Mouse (Mus musculus) liver, embryonic 12.5 days (tissue): Measurements from ENCODE around the gene C1qa. TPM values are rescaled to one million over a fixed set of nuclear protein-coding genes. Genes with fewer than 3 reads are reported as not detected.

Experiments used
- ATAC-seq: fragments of 200-750 bp; cut with Nextera tagmentation; 2 replicates; pipeline ENCODE4 v1.8.0; 2017; ENCODE audit warnings: moderate number of reproducible peaks, mild to moderate bottlenecking, moderate library complexity
- H3K27ac ChIP-seq: fragments of 300-500 bp; sonication (generic); 2 replicates; pipeline ENCODE4 v1.5.1; 2016; ENCODE audit warnings: mild to moderate bottlenecking
- H3K27me3 ChIP-seq: fragments of 300-500 bp; sonication (generic); replicated peaks from 2 replicates; pipeline ENCODE4 v1.6.1; 2016; ENCODE audit warnings: mild to moderate bottlenecking, moderate library complexity
- H3K36me3 ChIP-seq: fragments of 300-500 bp; sonication (generic); 2 replicates; pipeline ENCODE4 v1.6.1; 2016; ENCODE audit warnings: mild to moderate bottlenecking, moderate library complexity
- H3K4me1 ChIP-seq: fragments of 300-500 bp; sonication (generic); 2 replicates; pipeline ENCODE4 v1.6.1; 2016
- H3K4me2 ChIP-seq: fragments of 300-500 bp; sonication (generic); 2 replicates; pipeline ENCODE4 v1.6.1; 2016; ENCODE audit warnings: mild to moderate bottlenecking, moderate library complexity
- H3K4me3 ChIP-seq: fragments of 300-500 bp; sonication (generic); 2 replicates; pipeline ENCODE4 v1.5.1; 2016; ENCODE audit warnings: mild to moderate bottlenecking, moderate library complexity
- H3K9ac ChIP-seq: fragments of 300-500 bp; sonication (generic); 2 replicates; pipeline ENCODE4 v1.6.1; 2016; ENCODE audit warnings: mild to moderate bottlenecking, moderate library complexity
- H3K9me3 ChIP-seq: fragments of 300-500 bp; sonication (generic); replicated peaks from 2 replicates; pipeline ENCODE4 v1.6.1; 2016; ENCODE audit warnings: mild to moderate bottlenecking, moderate library complexity
- WGBS: fragments of 180-500 bp; shearing (Covaris S2); methylation state at CpG from one replicate; pipeline ENCODE4 v1.1.7; 2016; ENCODE audit not compliant: insufficient replicate concordance; 5-methylcytosine and 5-hydroxymethylcytosine counted together
- polyA plus RNA-seq: library from polyadenylated mRNA; unstranded; fragments of >200 nt; fragmentation: Nextera tagmentation; extraction: Ambion mirVana; gene quantifications from 2 replicates; pipeline ENCODE4 v1.2.1, GENCODE M21; 2016

The C1qa gene
- polyA plus RNA-seq, 1 experiment from 2014 or later = 26.2 TPM

DNA sequence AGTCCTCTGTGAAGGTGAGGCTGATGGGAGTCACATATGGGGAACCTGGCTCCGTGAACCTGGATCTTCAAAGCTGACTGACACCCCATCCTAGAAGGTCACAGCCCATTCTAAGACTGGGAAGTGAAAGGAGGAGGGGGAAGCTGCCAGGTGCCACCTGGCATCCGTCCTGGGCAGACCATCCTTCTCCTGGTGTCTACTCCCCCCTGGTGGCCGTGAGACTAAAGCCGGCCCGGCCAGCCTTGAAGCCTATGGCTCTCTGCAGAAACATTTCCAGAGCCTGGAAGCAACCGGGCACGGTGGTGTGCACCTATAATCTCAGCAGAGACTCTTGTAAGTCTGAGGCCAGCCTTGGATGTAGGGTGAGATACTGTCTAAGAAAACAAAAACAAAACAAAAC, 21.6 kb downstream of the C1qa start:
- WGBS = 25% methylated on average over 7 of the region's 7 CpGs
- Histone ChIP-seq H3K9ac (no peak overlapping the region), H3K27me3 (peaks cover 4% of the 10 kb centered on the region; the same call in 1 of the 2 replicates), H3K4me2 (no peak overlapping the region), H3K9me3 (no peaks in the 10 kb centered on the region), H3K27ac (no peak overlapping the region), H3K4me3 (no peak overlapping the region), H3K4me1 (no peaks in the 10 kb centered on the region), H3K36me3 (no peaks in the 10 kb centered on the region)
- no peak for ATAC-seq

GRCm38 (mm10) chr4:136875012-136875411, 23.6 kb downstream of the C1qa start:
- Histone ChIP-seq H3K4me1 (no peaks in the 10 kb centered on the region), H3K36me3 (no peaks in the 10 kb centered on the region), H3K9me3 (no peaks in the 10 kb centered on the region), H3K4me3 (no peak overlapping the region), H3K4me2 (no peak overlapping the region), H3K9ac (no peak overlapping the region), H3K27me3 (peaks cover 1% of the 10 kb centered on the region; the same call in 1 of the 2 replicates), H3K27ac (no peak overlapping the region)
- WGBS = 74% methylated on average over 14 of the region's 14 CpGs
- no peak for ATAC-seq

- H3K9ac ChIP-seq = no peak overlapping the region
- WGBS = 71% methylated on average over 6 of the region's 6 CpGs
- no peak overlapping the region for H3K4me2 ChIP-seq
- 0 out of 2 replicates have a peak, but pooled peaks cover 3% of the 10 kb centered on the region for H3K4me1 ChIP-seq
- H3K9me3 ChIP-seq = no peaks in the 10 kb centered on the region
- no peak overlapping the region for H3K4me3 ChIP-seq
- no peak for ATAC-seq
- peaks cover 37% of the 10 kb centered on the region for H3K27me3 ChIP-seq
- no peak overlapping the region for H3K27ac ChIP-seq
- no peaks in the 10 kb centered on the region for H3K36me3 ChIP-seq
Observed at GRCm38 (mm10) chr4:136868371-136868770, 30.2 kb downstream of the C1qa start.

DNA sequence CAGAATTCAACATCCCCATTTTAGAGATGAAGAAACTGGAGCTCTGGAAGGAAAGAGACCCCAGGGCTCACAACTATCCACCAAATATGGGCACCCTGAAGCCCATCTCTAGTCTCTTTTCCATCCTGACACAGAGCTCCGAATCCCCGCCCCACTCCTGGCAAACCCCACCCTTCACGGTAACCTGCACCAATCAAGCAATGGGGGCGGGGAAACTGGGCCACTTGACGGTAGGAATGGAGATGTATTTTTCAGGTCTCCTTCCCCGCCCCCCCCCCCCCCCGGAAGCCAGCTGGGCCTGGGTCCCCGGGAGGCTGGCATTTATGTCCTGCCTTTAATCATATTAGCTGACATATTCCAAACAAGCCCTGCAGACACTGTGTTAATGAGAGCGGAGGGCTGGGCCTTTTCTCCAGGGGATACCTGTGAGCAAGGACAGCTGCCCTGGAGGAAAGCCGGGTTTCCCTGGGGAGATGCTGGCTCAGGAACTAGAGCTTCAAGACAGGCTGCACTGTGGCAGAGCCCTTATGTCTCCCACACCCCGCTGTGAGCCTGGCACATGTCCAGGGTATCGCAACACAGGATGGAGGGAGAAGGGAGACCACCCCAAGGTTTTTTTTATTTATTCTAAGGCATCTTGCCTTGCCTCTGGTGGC, 30.8 kb downstream of the C1qa start:
- H3K9ac ChIP-seq = no peak overlapping the region
- H3K27ac ChIP-seq = no peak overlapping the region
- ATAC-seq = no peak
- 17% methylated on average over 12 of the region's 12 CpGs for WGBS
- 0 out of 2 replicates have a peak, but pooled peaks cover 3% of the 10 kb centered on the region for H3K4me1 ChIP-seq
- no peaks in the 10 kb centered on the region for H3K36me3 ChIP-seq
- H3K4me3 ChIP-seq = no peak overlapping the region
- H3K9me3 ChIP-seq = no peaks in the 10 kb centered on the region
- peaks cover 43% of the 10 kb centered on the region for H3K27me3 ChIP-seq
- H3K4me2 ChIP-seq = no peak overlapping the region

GRCm38 (mm10) chr4:136865531-136865930, 33.1 kb downstream of the C1qa start:
- Histone ChIP-seq H3K4me1 (0 out of 2 replicates have a peak, but pooled peaks cover 10% of the 10 kb centered on the region), H3K4me3 (no peak overlapping the region), H3K36me3 (no peaks in the 10 kb centered on the region), H3K4me2 (no peak overlapping the region), H3K27ac (no peak overlapping the region), H3K9me3 (no peaks in the 10 kb centered on the region), H3K27me3 (peaks cover 62% of the 10 kb centered on the region), H3K9ac (no peak overlapping the region)
- 54% methylated on average over 5 of the region's 5 CpGs for WGBS
- no peak for ATAC-seq

DNA sequence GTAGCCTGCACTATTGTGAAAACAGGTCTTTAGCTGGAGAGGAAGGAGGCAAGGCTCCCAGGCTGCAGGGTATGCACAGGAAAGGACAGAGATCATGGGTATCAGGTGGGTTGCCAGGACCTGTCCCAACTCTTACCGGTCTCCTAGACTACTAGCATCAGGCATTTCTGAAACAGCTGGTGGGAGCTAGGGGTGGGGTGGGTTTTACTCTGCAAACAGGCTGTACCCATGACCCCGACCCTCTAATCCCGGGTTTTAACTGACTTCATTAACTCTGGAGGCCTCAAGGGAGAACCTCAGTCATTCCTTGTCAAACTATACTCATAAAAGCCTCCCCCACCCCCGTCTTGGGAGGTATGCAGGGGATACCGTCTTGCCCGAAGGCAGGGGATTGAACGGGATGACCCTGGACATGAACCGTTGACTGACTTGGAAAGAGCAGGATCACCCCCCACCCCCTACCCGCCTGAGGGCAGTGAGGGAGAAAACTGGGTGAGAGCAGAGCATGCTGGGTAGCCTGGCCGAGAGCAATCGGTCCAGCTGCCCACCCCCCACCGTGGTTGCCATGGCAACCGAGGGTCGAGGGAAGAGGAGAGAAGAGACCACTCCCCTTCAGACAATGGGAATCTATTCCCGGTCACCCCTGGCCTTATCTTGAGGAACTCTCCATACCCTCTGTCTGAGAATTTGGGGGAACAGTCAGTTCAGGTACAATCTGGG, 33.7 kb downstream of the C1qa start:
- H3K36me3 ChIP-seq = no peaks in the 10 kb centered on the region
- no peak overlapping the region for H3K4me3 ChIP-seq
- H3K9ac ChIP-seq = no peak overlapping the region
- peaks cover 62% of the 10 kb centered on the region for H3K27me3 ChIP-seq
- no peak overlapping the region for H3K27ac ChIP-seq
- 24% methylated on average over 15 of the region's 15 CpGs for WGBS
- 0 out of 2 replicates have a peak, but pooled peaks cover 10% of the 10 kb centered on the region for H3K4me1 ChIP-seq
- no peak overlapping the region for H3K4me2 ChIP-seq
- no peaks in the 10 kb centered on the region for H3K9me3 ChIP-seq
- ATAC-seq = no peak

DNA sequence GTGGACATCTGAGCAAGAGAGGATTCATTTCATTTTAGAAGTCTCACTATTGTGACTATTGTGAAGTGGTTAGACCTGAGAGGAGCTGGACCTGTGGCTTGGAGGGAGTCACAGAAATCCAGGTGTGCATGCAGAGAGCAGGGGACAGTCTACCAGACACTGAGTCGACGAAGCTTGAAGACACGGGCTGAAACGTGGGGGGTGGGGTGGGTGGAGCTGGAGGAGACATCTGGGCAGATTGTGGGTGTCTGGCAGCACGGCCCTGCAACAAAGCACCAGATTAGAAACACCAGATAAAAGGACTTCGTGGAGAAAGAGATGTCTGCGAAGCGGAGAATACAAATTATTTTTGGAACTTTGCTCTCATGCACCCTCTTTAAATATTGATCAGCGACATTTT, 35.1 kb downstream of the C1qa start:
- Histone ChIP-seq H3K4me2 (no peak overlapping the region), H3K27ac (no peak overlapping the region), H3K36me3 (no peaks in the 10 kb centered on the region), H3K4me3 (no peak overlapping the region), H3K27me3 (peaks cover 62% of the 10 kb centered on the region), H3K9me3 (no peaks in the 10 kb centered on the region), H3K4me1 (0 out of 2 replicates have a peak, but pooled peaks cover 10% of the 10 kb centered on the region), H3K9ac (no peak overlapping the region)
- ATAC-seq = no peak
- WGBS = 24% methylated on average over 9 of the region's 9 CpGs

DNA sequence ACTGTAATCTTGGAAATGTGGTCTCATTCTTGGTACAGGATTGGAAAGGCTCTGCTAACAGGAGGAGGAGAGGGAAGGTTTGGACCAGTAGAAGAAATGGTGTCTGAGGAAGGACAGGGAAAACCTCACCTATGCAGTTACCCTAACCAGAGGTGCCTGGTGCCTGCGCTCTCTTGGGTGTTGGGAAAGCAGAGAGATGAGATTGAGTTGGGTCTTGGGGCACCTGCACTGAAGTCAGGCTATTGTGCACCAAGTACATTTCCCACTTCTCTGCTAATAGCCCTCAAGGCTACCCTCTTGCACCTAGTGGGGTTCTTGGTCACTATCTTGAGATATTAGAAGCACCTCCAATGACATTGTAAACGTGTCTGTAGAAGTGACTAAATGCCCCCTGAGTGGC, 36.2 kb downstream of the C1qa start:
- Histone ChIP-seq H3K9me3 (no peaks in the 10 kb centered on the region), H3K27ac (no peak overlapping the region), H3K9ac (no peak overlapping the region), H3K36me3 (no peaks in the 10 kb centered on the region), H3K4me1 (0 out of 2 replicates have a peak, but pooled peaks cover 7% of the 10 kb centered on the region), H3K27me3 (peaks cover 57% of the 10 kb centered on the region), H3K4me3 (no peak overlapping the region), H3K4me2 (no peak overlapping the region)
- no peak for ATAC-seq
- 55% methylated on average over 2 of the region's 2 CpGs for WGBS

GRCm38 (mm10) chr4:136861806-136862205, 36.8 kb downstream of the C1qa start:
- ATAC-seq = no peak
- H3K27me3 ChIP-seq = peaks cover 54% of the 10 kb centered on the region
- H3K27ac ChIP-seq = no peak overlapping the region
- H3K36me3 ChIP-seq = no peaks in the 10 kb centered on the region
- H3K4me1 ChIP-seq = 0 out of 2 replicates have a peak, but pooled peaks cover 7% of the 10 kb centered on the region
- no peak overlapping the region for H3K9ac ChIP-seq
- WGBS = 24% methylated on average over 17 of the region's 17 CpGs
- H3K4me3 ChIP-seq = no peak overlapping the region
- peak overlapping the region; percentile 9; the same call in 1 of the 2 replicates for H3K4me2 ChIP-seq
- no peaks in the 10 kb centered on the region for H3K9me3 ChIP-seq

- WGBS = 67% methylated on average over 7 of the region's 7 CpGs
- H3K9ac ChIP-seq = no peak overlapping the region
- H3K4me1 ChIP-seq = 0 out of 2 replicates have a peak, but pooled peaks cover 7% of the 10 kb centered on the region
- H3K27me3 ChIP-seq = peaks cover 44% of the 10 kb centered on the region
- no peaks in the 10 kb centered on the region for H3K36me3 ChIP-seq
- H3K9me3 ChIP-seq = no peaks in the 10 kb centered on the region
- no peak overlapping the region for H3K27ac ChIP-seq
- H3K4me2 ChIP-seq = no peak overlapping the region
- no peak overlapping the region for H3K4me3 ChIP-seq
- ATAC-seq = no peak
Observed at GRCm38 (mm10) chr4:136860022-136860421, 38.6 kb downstream of the C1qa start.

GRCm38 (mm10) chr4:136855081-136855480, 43.5 kb downstream of the C1qa start:
- Histone ChIP-seq H3K27ac (no peak overlapping the region), H3K4me1 (no peaks in the 10 kb centered on the region), H3K4me2 (no peak overlapping the region), H3K27me3 (0 out of 2 replicates have a peak, but pooled peaks cover 5% of the 10 kb centered on the region), H3K4me3 (no peak overlapping the region), H3K36me3 (no peaks in the 10 kb centered on the region), H3K9ac (no peak overlapping the region), H3K9me3 (no peaks in the 10 kb centered on the region)
- ATAC-seq = no peak
- whole genome bisulfite sequencing = 22% methylated on average over 6 of the region's 6 CpGs

- 75% methylated on average over 12 of the region's 12 CpGs for WGBS
- Histone ChIP-seq H3K4me1 (no peaks in the 10 kb centered on the region), H3K27me3 (peaks cover 12% of the 10 kb centered on the region), H3K4me3 (no peak overlapping the region), H3K4me2 (no peak overlapping the region), H3K27ac (no peak overlapping the region), H3K36me3 (no peaks in the 10 kb centered on the region), H3K9ac (no peak overlapping the region), H3K9me3 (no peaks in the 10 kb centered on the region)
- no peak for ATAC-seq
Observed at GRCm38 (mm10) chr4:136852989-136853388, 45.6 kb downstream of the C1qa start.
